Mouse (Mus musculus) frontal cortex, postnatal 14 days (tissue): ENCODE measurements around the gene Gm3448.
"Not testable (repeated sequence)": the region's sequence is repeated elsewhere in the genome, so short reads cannot be mapped to it uniquely, and the experiment has no call there.

Experiments used
- DNase-seq, 2 experiments: peaks; one replicate each; pipeline ENCODE4 v3.0.0; 2022; ENCODE audit warnings: low spot score in 2 of 2

Gm3448 gene

GRCm38 (mm10) chr17:15041175-15041729, at the start of gene Gm3448, which contains the start of the genes Ermard and Tcte3:
Gene Gm3448 (minus strand): TSS chr17:15041537.
Gene Ermard (plus strand): TSS chr17:15041208.
Gene Tcte3 (minus strand): TSS chr17:15041488.
- DNase-seq, result peak in 1 of 2 experiments; percentile 14

- DNase-seq, result no peak
Observed at GRCm38 (mm10) chr17:15088591-15089001, 47.3 kb upstream of the Gm3448 start.

GRCm38 (mm10) chr17:15088166-15088565, 46.8 kb upstream of the Gm3448 start:
- no peak for DNase-seq

GRCm38 (mm10) chr17:15085006-15085405, 43.7 kb upstream of the Gm3448 start:
- no peak for DNase-seq

- DNase-seq, result no peak
Observed at GRCm38 (mm10) chr17:15084226-15084848, 43.0 kb upstream of the Gm3448 start.

GRCm38 (mm10) chr17:15077536-15077935, 36.2 kb upstream of the Gm3448 start:
- DNase-seq, result no peak

- DNase-seq, result no peak
Observed at GRCm38 (mm10) chr17:15075033-15075432, 33.7 kb upstream of the Gm3448 start.

- no peak for DNase-seq
Observed at GRCm38 (mm10) chr17:15072211-15072610, 30.9 kb upstream of the Gm3448 start.

GRCm38 (mm10) chr17:15069124-15069523, 27.8 kb upstream of the Gm3448 start:
- no peak for DNase-seq

- DNase-seq, result no peak
Observed at GRCm38 (mm10) chr17:15068040-15068792, 26.9 kb upstream of the Gm3448 start.

- no peak for DNase-seq
Observed at GRCm38 (mm10) chr17:15066911-15067310, 25.6 kb upstream of the Gm3448 start.

GRCm38 (mm10) chr17:15066066-15066465, 24.7 kb upstream of the Gm3448 start:
- DNase-seq, result no peak

GRCm38 (mm10) chr17:15065391-15066024, 24.2 kb upstream of the Gm3448 start:
- peak; percentile 47 to 66 for DNase-seq

- no peak for DNase-seq
Observed at GRCm38 (mm10) chr17:15060356-15060755, 19.0 kb upstream of the Gm3448 start.

GRCm38 (mm10) chr17:15059646-15060045, 18.3 kb upstream of the Gm3448 start:
- no peak for DNase-seq

- no peak for DNase-seq
Observed at GRCm38 (mm10) chr17:15058161-15058591, 16.8 kb upstream of the Gm3448 start.

- DNase-seq, result peak in 1 of 2 experiments; percentile 28
Observed at GRCm38 (mm10) chr17:15055925-15056324, 14.6 kb upstream of the Gm3448 start.

- not testable (repeated sequence) for DNase-seq
Observed at GRCm38 (mm10) chr17:15053829-15054200, 12.5 kb upstream of the Gm3448 start.

GRCm38 (mm10) chr17:15053183-15053828, 12.0 kb upstream of the Gm3448 start:
- DNase-seq, result not testable (repeated sequence)

- DNase-seq, result not testable (repeated sequence)
Observed at GRCm38 (mm10) chr17:15052766-15053165, 11.4 kb upstream of the Gm3448 start.

GRCm38 (mm10) chr17:15050338-15050737, 9.0 kb upstream of the Gm3448 start:
- DNase-seq, result not testable (repeated sequence)

- DNase-seq, result not testable (repeated sequence)
Observed at GRCm38 (mm10) chr17:15040455-15040854, 882 bp downstream of the Gm3448 start.
